Mouse (Mus musculus) embryonic facial prominence, embryonic 15.5 days (tissue): Measurements from ENCODE around the gene Txndc8. TPM values are rescaled to one million over a fixed set of nuclear protein-coding genes. Genes with fewer than 3 reads are reported as not detected.

Experiments used
- ATAC-seq: fragments of 200-750 bp; cut with Nextera tagmentation; 2 replicates; pipeline ENCODE4 v1.8.0; 2017; ENCODE audit warnings: low read depth, moderate TSS enrichment; ENCODE audit not compliant: insufficient number of reproducible peaks, low FRiP score, low TSS enrichment
- H3K27ac ChIP-seq: fragments of 300-500 bp; sonication (generic); replicated peaks from 2 replicates; pipeline ENCODE4 v1.5.1; 2015; ENCODE audit warnings: mild to moderate bottlenecking, inconsistent platforms
- H3K27me3 ChIP-seq: fragments of 300-500 bp; sonication (generic); 2 replicates; pipeline ENCODE4 v1.6.1; 2015; ENCODE audit warnings: inconsistent platforms
- H3K36me3 ChIP-seq: fragments of 300-500 bp; sonication (generic); 2 replicates; pipeline ENCODE4 v1.6.1; 2015; ENCODE audit warnings: mild to moderate bottlenecking, inconsistent platforms
- H3K4me1 ChIP-seq: fragments of 300-500 bp; sonication (generic); 2 replicates; pipeline ENCODE4 v1.6.1; 2015; ENCODE audit warnings: inconsistent platforms
- H3K4me2 ChIP-seq: fragments of 300-500 bp; sonication (generic); replicated peaks from 2 replicates; pipeline ENCODE4 v1.6.1; 2015; ENCODE audit warnings: mild to moderate bottlenecking, inconsistent platforms
- H3K4me3 ChIP-seq: fragments of 300-500 bp; sonication (generic); replicated peaks from 2 replicates; pipeline ENCODE4 v1.5.1; 2015; ENCODE audit warnings: mild to moderate bottlenecking, inconsistent platforms
- H3K9ac ChIP-seq: fragments of 300-500 bp; sonication (generic); 2 replicates; pipeline ENCODE4 v1.6.1; 2015; ENCODE audit warnings: inconsistent platforms
- H3K9me3 ChIP-seq: fragments of 300-500 bp; sonication (generic); replicated peaks from 2 replicates; pipeline ENCODE4 v1.6.1; 2016; ENCODE audit warnings: inconsistent platforms
- WGBS: fragments of 180-500 bp; shearing (Covaris S2); methylation state at CpG from one replicate; pipeline ENCODE4 v1.1.7; 2015; 5-methylcytosine and 5-hydroxymethylcytosine counted together
- polyA plus RNA-seq: library from polyadenylated mRNA; unstranded; fragments of >200 nt; fragmentation: Nextera tagmentation; extraction: Ambion mirVana; gene quantifications from 2 replicates; pipeline ENCODE4 v1.2.1, GENCODE M21; 2015

Gene Txndc8
- polyA plus RNA-seq, 1 experiment from 2014 or later: not detected

GRCm38 (mm10) chr4:57991425-57991824 is 17.5 kb downstream of the Txndc8 start:
- H3K9me3 ChIP-seq: no peaks in the 10 kb centered on the region
- no peaks in the 10 kb centered on the region for H3K4me1 ChIP-seq
- ATAC-seq: no peak
- no peaks in the 10 kb centered on the region for H3K36me3 ChIP-seq
- WGBS: 92% methylated on average over 1 of the region's 1 CpGs
- no peaks in the 10 kb centered on the region for H3K27me3 ChIP-seq
- H3K4me2 ChIP-seq: no peak overlapping the region
- H3K4me3 ChIP-seq: no peak overlapping the region
- no peak overlapping the region for H3K9ac ChIP-seq
- no peak overlapping the region for H3K27ac ChIP-seq

GRCm38 (mm10) chr4:57974400-57975117 is 34.4 kb downstream of the Txndc8 start:
- Histone ChIP-seq H3K4me2 (no peak overlapping the region), H3K4me1 (no peaks in the 10 kb centered on the region), H3K4me3 (no peak overlapping the region), H3K27me3 (no peaks in the 10 kb centered on the region), H3K9me3 (no peaks in the 10 kb centered on the region), H3K36me3 (no peaks in the 10 kb centered on the region), H3K9ac (no peak overlapping the region), H3K27ac (no peak overlapping the region)
- WGBS: 91% methylated on average over 6 of the region's 6 CpGs
- no peak for ATAC-seq

GRCm38 (mm10) chr4:57973592-57974268 is 35.2 kb downstream of the Txndc8 start:
- Histone ChIP-seq H3K4me1 (no peaks in the 10 kb centered on the region), H3K4me3 (no peak overlapping the region), H3K4me2 (no peak overlapping the region), H3K9me3 (no peaks in the 10 kb centered on the region), H3K9ac (no peak overlapping the region), H3K27me3 (no peaks in the 10 kb centered on the region), H3K27ac (no peak overlapping the region), H3K36me3 (no peaks in the 10 kb centered on the region)
- 82% methylated on average over 6 of the region's 6 CpGs for WGBS
- no peak for ATAC-seq

DNA sequence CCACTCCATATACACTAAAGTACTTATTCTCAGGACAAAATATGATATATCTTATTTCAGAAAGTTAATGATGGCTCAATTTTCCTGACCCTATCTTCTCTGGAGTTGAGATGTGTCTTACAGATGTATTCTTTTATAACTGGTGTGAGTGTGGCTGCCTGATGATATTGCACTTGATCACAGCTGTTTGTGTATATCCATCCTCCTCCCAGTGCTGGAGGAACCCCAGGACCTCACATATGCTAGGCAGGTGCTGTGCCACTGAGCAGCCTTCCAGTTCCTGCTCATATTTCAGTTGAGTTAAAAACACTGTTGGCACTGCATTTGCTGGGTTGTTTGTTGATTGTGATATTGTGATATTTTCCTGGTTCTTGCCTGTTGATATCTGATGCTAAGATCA is 38.6 kb downstream of the Txndc8 start:
- no peaks in the 10 kb centered on the region for H3K4me1 ChIP-seq
- no peak overlapping the region for H3K27ac ChIP-seq
- H3K4me3 ChIP-seq: no peak overlapping the region
- H3K9ac ChIP-seq: no peak overlapping the region
- no peaks in the 10 kb centered on the region for H3K9me3 ChIP-seq
- no peaks in the 10 kb centered on the region for H3K27me3 ChIP-seq
- ATAC-seq: 0 out of 2 replicates have a peak, but pooled peaks have one; percentile 43
- H3K36me3 ChIP-seq: no peaks in the 10 kb centered on the region
- no peak overlapping the region for H3K4me2 ChIP-seq

DNA sequence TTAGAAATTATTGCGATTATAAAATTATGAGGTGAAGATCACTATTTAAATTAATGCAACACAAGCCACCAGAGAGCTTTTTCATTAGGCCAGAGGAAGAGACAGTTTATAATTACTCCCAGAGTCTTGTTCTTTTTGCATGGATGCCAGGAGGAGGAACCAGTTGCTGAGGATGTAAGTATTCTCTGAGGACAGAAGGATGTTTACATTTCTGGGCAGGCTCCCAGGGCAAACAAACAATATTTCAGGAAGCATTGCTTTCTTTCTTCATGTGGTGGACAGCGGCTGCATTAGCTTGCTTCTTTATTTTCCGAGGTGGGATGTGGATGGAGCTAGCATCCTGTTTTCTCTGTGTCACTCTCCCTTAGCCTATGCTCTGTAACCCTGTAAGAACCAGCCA is 41.7 kb downstream of the Txndc8 start:
- no peak for ATAC-seq
- no peak overlapping the region for H3K27ac ChIP-seq

DNA sequence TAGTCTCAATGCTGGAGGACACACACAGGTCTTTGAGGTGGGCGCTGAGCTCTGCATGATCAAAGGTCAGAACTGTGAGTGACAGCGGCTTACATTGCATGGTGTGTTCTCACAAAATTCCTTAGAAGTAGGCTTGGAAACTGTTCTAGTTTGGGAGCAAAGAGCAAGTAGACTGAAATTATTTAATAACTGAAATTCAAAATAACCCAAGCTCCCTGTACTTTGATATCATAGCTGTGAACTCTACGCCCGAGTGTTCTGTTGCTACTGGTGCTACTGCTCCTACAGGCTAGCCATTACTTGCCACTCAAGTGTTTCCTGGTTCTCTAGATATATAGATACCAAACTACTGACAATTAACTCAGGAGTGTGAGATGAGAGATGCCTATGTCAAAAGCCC is 43.4 kb downstream of the Txndc8 start:
- Histone ChIP-seq H3K9ac (no peak overlapping the region), H3K36me3 (no peaks in the 10 kb centered on the region), H3K4me3 (no peak overlapping the region), H3K4me1 (no peaks in the 10 kb centered on the region), H3K27ac (no peak overlapping the region), H3K4me2 (no peak overlapping the region), H3K27me3 (no peaks in the 10 kb centered on the region), H3K9me3 (no peaks in the 10 kb centered on the region)
- no peak for ATAC-seq
- 85% methylated on average over 4 of the region's 4 CpGs for WGBS

More for the DNA sequence above, 41.7 kb downstream of the Txndc8 start:
- 44% methylated on average over 3 of the region's 3 CpGs for WGBS
- no peak overlapping the region for H3K4me3 ChIP-seq
- H3K4me1 ChIP-seq: no peaks in the 10 kb centered on the region
- no peaks in the 10 kb centered on the region for H3K9me3 ChIP-seq
- H3K36me3 ChIP-seq: no peaks in the 10 kb centered on the region
- no peak overlapping the region for H3K4me2 ChIP-seq
- H3K9ac ChIP-seq: no peak overlapping the region
- no peaks in the 10 kb centered on the region for H3K27me3 ChIP-seq

DNA sequence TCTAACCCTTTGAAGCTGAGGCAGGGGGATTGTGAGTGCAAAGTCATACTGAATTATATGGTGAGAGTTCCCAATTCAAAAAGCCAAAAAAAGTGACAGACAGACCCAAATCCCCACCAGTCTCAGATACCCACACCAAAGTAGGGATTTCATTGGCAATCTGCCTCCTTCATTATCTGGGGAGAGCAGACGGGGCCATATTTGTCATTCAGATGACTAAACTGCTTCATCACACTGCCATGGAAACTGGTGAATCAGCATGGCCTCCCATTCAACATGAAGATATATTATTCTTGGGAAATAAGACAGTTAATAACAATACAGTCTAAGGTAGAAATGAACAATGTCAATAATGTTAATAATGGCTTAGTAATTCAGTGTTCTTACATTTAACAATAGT is 44.8 kb downstream of the Txndc8 start:
- no peak overlapping the region for H3K4me2 ChIP-seq
- 53% methylated on average over 1 of the region's 1 CpGs for WGBS
- no peak overlapping the region for H3K9ac ChIP-seq
- H3K9me3 ChIP-seq: no peaks in the 10 kb centered on the region
- H3K4me3 ChIP-seq: no peak overlapping the region
- H3K36me3 ChIP-seq: no peaks in the 10 kb centered on the region
- H3K27ac ChIP-seq: no peak overlapping the region
- no peaks in the 10 kb centered on the region for H3K27me3 ChIP-seq
- no peaks in the 10 kb centered on the region for H3K4me1 ChIP-seq
- ATAC-seq: no peak

DNA sequence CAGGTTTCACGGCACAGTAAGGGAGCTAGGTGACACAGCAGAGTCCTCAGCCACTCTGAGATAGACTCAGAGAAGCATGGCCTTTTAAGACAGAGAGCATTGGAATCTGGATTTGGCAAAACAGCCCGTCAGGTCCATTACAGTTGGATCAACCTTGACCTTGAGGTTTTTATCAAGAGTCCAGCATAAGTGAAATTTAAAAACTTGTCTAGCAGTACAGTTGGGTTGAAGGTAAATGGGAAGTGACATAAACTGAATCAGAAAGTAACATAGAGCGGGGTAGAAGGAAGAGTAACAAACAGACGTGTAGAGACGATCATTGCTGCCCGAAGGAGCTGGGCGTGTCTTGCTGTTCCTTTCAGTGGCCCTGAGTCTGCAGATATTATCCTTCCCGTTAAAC is 49.9 kb downstream of the Txndc8 start:
- no peak overlapping the region for H3K9ac ChIP-seq
- H3K9me3 ChIP-seq: no peaks in the 10 kb centered on the region
- no peak overlapping the region for H3K4me3 ChIP-seq
- no peak overlapping the region for H3K4me2 ChIP-seq
- no peaks in the 10 kb centered on the region for H3K36me3 ChIP-seq
- H3K4me1 ChIP-seq: peaks cover 28% of the 10 kb centered on the region
- no peaks in the 10 kb centered on the region for H3K27me3 ChIP-seq
- no peak for ATAC-seq
- H3K27ac ChIP-seq: no peak overlapping the region
- 78% methylated on average over 8 of the region's 8 CpGs for WGBS

DNA sequence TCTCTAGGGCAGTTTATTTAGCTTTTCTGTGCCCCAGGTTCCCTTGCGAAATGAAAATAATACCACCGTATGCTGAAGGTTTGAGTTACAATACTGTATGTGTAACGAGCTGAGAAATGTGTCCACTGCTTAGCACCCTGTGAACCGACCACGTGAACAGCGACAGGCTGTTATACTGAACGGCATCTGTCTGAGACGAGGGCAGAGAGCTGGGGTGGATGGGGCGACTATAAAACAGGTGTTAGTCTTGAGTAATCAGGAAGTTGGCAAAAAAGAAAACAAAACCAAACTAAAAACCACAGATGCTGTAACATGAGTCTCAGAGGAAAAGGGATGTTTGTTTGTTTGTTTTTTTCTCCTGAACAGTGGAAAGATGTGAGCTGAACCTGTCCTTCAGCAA is 50.8 kb downstream of the Txndc8 start:
- no peaks in the 10 kb centered on the region for H3K36me3 ChIP-seq
- H3K27ac ChIP-seq: no peak overlapping the region
- no peak overlapping the region for H3K9ac ChIP-seq
- no peak overlapping the region for H3K4me2 ChIP-seq
- no peaks in the 10 kb centered on the region for H3K9me3 ChIP-seq
- peaks cover 34% of the 10 kb centered on the region for H3K4me1 ChIP-seq
- no peaks in the 10 kb centered on the region for H3K27me3 ChIP-seq
- 57% methylated on average over 9 of the region's 9 CpGs for WGBS
- no peak overlapping the region for H3K4me3 ChIP-seq
- ATAC-seq: no peak

DNA sequence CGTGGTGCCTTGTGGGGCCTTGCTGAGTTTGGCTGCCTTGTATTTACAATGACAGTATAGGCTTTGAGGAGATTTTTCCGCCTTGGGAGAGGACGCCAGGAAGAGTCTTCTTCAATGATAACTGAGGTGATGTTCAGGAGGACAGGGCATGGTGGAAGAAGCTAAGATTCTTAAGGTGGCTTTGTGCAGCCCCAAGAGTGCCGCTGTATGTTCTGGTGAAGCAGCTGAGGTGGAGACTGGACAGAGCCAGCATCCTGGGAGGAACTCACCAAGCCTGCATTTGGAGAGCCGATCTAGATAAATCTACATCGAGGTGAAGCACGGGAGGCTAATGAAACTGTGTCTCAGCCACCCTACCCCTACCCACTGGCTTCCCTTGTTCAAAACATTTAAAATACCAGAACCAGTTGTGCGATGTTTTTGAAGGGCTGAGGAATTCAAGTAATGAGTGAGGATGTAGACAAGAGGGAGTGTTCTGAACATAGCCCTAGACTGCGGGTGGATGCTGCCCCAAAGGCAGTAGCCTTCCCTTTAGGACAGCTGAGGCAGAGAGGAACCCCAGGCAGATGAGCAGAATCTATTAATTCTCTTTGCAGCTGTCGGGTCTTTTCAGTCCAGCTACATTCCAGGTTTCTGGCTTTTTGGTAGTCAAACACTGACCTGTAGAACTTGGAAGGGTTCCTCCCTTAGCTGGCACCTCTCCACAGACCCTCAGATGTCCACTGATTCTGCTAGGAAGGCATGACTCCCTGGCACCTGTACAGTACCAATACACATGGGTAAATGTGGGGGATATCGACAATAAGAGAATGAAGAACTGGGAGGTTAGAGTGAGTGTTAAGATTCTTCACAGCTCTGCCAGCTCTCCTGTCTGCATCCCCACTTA is 51.5 kb downstream of the Txndc8 start:
- H3K4me3 ChIP-seq: peak overlapping the region; percentile 87
- 0 out of 2 replicates have a peak overlapping the region, but pooled peaks have one; percentile 39 for H3K9ac ChIP-seq
- whole genome bisulfite sequencing: 28% methylated on average over 11 of the region's 11 CpGs
- H3K4me2 ChIP-seq: peak overlapping the region; percentile 63
- H3K27ac ChIP-seq: peak overlapping the region; percentile 95
- H3K4me1 ChIP-seq: peaks cover 34% of the 10 kb centered on the region
- no peaks in the 10 kb centered on the region for H3K36me3 ChIP-seq
- no peaks in the 10 kb centered on the region for H3K9me3 ChIP-seq
- ATAC-seq: no peak
- H3K27me3 ChIP-seq: no peaks in the 10 kb centered on the region
